Mouse (Mus musculus): ENCODE results near the gene Pogz.
A peak's percentile ranks its signal among the peaks of the same experiment; 100 is the strongest.
"Not testable (repeated sequence)": the region's sequence is repeated elsewhere in the genome, so short reads cannot be mapped to it uniquely, and the experiment has no call there.

The Pogz gene

DNA sequence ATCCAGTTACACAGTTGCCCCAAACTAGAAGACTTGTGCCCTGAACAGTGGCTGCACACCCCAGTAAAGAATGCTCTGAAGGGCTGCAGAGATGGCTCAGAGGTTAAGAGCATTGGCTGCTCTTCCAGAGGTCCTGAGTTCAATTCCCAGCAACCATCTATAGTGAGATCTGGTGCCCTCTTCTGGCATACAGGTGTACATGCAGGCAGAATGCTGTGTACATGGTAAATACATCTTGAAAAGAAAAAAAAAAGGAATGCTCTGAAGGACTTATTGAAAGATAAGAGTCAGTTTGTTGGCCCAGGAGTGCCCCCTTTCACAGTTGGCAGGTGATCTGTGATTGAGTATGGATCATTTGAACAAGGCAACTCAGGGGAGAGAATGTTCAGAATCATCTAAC is 4.0 kb upstream of the Pogz start:
- no peak for DNase-seq

DNA sequence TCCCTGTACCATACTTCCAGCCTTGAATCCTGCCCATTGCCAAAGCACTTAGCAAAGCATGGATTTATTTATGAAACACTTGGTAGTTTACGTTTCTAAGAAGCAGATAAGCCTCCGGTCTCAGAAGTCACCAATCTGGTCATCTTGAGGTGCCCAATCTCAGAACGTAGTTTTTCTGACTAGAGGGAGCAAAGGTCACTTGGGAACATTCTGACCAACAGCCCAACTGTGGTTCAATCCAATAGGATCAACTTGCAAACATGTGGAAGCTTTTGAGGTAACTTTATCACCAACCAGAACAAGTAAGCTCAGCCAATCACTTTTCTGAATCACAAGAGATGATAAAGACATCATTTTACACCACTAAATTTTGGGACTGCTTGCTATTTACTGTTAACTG is 2.0 kb upstream of the Pogz start:
- no peak for DNase-seq

- DNase-seq = peak; percentile 83
Measured at GRCm38 (mm10) chr3:94837959-94838496, 661 bp downstream of the Pogz start.

- peak; percentile 11 for DNase-seq
Measured at GRCm38 (mm10) chr3:94838631-94839030, 1.3 kb downstream of the Pogz start.

- DNase-seq = no peak
Measured at GRCm38 (mm10) chr3:94839101-94839500, 1.7 kb downstream of the Pogz start.

DNA sequence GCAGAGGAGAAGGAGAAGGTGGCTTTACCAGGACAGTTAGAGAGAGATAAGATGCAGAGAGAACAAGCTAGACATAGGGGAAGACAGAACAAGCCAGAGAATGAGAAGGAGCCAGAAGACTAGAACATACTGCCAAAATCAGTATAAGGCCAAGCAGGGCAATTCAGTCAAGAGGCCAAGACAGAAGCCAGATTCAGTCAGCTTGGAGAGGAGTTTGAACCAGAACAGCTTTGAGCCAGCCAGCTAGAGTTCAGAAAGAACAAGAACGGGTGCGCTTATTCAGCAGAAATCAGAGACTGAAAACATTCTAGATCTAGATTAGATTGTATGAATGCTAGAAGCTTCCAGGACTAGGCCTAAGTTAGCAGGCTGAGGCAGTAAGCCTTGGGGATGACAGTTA is 10.0 kb downstream of the Pogz start:
- no peak for DNase-seq

DNA sequence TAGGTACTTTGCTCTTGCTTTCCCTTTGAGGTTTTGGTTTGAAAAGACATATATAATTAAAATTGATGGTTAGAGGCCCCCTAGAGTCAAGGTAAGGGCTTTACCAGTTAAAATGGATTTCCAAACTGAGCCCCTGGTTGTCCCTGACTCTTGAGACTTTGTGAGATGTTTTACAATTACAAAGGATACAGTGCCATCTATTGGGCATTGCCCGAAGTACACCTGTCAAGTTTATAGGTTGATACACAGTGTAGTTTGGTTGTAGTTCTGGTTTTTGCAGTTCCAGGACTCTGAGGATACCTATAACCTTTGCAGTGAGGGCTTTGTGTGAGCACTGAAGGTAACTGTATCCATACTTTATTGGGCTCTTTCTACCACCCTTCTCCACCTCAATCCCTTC is 12.0 kb downstream of the Pogz start:
- DNase-seq = peak; percentile 90

- peak; percentile 16 for DNase-seq
Measured at GRCm38 (mm10) chr3:94851731-94852130, 14.4 kb downstream of the Pogz start.

GRCm38 (mm10) chr3:94852215-94852614 is 14.8 kb downstream of the Pogz start:
- no peak for DNase-seq

- no peak for DNase-seq
Measured at GRCm38 (mm10) chr3:94859471-94859870, 22.1 kb downstream of the Pogz start.

DNA sequence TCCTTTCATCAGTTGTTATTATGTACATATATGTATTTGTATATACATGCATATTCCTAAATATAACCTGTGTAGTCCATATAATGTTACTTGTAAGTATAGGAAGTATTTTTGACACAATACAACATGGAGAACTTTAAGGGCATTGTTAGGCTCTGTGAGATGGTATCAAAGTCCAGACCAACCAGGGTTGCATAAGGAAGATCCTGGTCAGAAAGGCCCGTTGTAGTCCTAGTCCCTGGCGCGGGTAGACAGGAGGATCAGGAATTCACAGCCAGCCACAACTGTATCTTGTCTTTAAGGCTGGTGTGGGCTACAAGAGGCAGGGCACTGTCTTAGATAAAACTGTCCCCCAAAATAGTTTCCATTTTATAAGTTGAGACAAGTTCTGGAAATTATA is 31.6 kb downstream of the Pogz start:
- no peak for DNase-seq

- DNase-seq = no peak
Measured at GRCm38 (mm10) chr3:94878618-94879017, 41.3 kb downstream of the Pogz start.

- no peak for DNase-seq
Measured at GRCm38 (mm10) chr3:94881840-94882239, 44.5 kb downstream of the Pogz start.

DNA sequence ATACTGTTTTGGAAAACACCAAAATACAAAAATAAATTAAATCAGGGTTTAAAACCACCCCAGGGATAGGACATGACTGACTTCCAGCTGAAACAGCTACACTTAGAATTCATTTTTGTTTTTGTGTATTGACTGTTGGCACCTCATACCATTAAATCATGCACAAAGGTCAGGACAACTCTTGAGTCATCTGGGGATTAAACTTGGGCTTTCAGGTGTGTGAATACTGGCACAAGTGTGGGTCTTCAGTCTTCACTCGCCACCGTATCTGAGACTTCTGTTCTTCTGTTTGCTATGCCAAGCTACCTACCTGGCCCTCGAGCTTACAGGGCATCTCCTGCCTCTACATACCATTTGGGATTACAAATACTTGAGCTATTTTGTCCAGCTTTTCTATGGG is 45.2 kb downstream of the Pogz start:
- DNase-seq = no peak

GRCm38 (mm10) chr3:94886316-94887224 is 49.2 kb downstream of the Pogz start, which contains the start of gene Psmb4:
Psmb4 (minus strand) TSS chr3:94886961.
- peak; percentile 83 for DNase-seq

- peak; percentile 19 for DNase-seq
Measured at GRCm38 (mm10) chr3:94888595-94888994, 51.2 kb downstream of the Pogz start.

GRCm38 (mm10) chr3:94894076-94894475 is 56.7 kb downstream of the Pogz start:
- no peak for DNase-seq

DNA sequence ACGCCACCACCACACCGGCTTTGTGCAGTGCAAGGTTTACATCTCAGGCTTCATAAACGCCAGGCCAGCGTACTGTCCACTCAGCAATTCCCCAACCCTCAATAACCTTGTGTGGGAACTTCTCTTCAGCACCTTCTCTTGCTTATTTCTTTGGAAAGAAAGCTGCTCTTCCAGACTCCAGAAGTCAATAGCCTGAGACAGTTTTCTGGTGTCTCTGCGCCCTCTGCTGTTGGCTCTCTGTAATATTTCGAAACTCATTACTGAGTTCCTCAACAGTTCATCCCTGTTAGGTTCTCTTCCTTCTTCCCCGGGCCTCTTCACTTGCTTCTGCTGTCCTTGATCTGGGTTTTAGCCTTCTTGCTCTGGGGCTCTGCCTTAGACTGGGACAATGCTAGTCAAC is 65.4 kb downstream of the Pogz start:
- DNase-seq = peak; percentile 74

- not testable (repeated sequence) for DNase-seq
Measured at GRCm38 (mm10) chr3:94904759-94905158, 67.4 kb downstream of the Pogz start.

DNA sequence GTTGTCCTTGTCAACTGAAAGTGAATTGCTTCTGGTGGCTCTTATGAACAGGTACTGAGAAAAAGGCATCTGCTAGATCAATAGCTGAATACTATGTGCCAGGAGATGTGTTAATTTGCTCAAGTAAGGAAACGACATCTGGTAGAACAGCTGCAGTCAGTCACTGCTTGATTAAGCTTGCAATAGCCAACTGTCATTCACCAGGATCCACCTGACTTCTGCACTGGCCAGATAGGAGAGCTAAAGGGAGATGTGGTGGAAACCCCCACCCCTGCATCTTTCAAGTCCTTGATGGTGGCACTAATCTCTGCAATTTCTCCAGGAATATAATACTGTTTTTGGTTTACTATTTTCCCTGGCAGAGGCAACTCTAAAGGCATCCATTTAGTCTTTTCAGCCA is 69.1 kb downstream of the Pogz start:
- DNase-seq = no peak

DNA sequence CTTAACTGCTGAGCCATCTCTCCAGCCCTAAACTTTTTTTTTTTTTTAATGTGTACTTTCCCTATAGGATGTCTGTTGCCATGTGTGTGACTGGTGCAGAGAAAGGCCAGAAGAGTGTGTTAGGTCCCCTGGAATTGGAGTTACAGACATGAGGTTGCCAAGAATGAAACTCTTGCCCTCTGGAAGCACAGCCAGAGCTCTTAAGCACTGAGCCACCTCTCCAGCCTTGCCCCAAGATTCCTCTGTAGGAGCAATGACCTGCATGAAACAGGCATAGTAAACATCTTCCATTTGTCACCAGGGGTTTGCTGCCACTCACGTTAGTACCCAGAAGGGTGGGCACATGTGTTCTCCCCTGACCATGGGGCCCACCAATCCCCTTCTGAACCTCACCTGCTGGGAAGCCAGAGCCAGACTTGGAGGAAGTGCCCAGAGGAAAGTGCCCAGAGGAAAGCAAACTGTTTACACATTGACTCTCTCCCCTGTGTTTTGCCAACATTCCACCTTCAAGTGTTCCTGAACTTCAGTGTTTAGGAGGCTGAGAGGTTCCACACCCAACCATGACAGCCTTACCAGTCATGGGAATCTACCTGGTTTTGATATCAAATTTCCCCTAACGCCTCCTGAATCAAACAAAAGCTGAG is 73.8 kb downstream of the Pogz start:
- no peak for DNase-seq

DNA sequence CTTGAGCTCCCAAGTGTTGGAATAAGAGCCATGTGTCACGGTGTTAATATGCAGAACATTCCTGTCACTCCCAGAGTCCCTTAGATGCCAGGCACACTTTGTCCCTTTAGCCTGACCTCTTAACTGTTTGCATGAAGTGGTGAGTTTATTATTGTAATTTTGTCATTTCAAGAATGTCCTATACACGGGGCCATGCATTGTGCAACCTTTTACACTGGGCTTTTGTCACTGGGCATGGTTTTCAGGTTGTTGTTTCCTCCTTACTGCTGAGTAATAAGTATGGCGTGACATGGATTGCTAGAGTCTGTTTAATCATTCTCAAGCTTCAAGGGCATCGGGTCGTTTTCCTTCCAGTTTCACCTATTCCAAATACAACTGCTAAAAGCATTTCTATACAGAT is 76.4 kb downstream of the Pogz start:
- no peak for DNase-seq

GRCm38 (mm10) chr3:94915903-94916741 is 78.8 kb downstream of the Pogz start:
- DNase-seq = peak; percentile 22
